Mouse (Mus musculus) MEL (cell line): ENCODE results near the gene Gm3448. TPM values are rescaled to one million over a fixed set of nuclear protein-coding genes. Genes with fewer than 3 reads are reported as not detected.
"Not testable (repeated sequence)": the region's sequence is repeated elsewhere in the genome, so short reads cannot be mapped to it uniquely, and the experiment has no call there.

Experiments
- DNase-seq: peaks from one replicate; pipeline ENCODE4 v3.0.0; 2011; ENCODE audit warnings: low read depth, low spot score
- H3K27ac ChIP-seq: 2 replicates; pipeline ENCODE4 v1.5.1; 2012; ENCODE audit warnings: low read depth, mild to moderate bottlenecking, control low read depth, low read length, moderate library complexity; ENCODE audit not compliant: control insufficient read depth
- H3K27me3 ChIP-seq, 2 experiments: fragments of 150-350 bp in 1 of 2; sonication (generic) in 1 of 2; 2 replicates each; pipeline ENCODE4 v1.6.1; 2012; ENCODE audit warnings: low read length in 2 of 2, mild to moderate bottlenecking in 2 of 2, improper control_type of control experiment in 1 of 2, moderate library complexity in 1 of 2; ENCODE audit not compliant: insufficient read depth in 2 of 2, control insufficient read depth in 1 of 2
- H3K36me3 ChIP-seq, 2 experiments: 2 replicates each; pipeline ENCODE4 v1.6.1; 2012 to 2014; ENCODE audit warnings: low read length in 2 of 2, improper control_type of control experiment in 1 of 2, inconsistent platforms in 1 of 2, mild to moderate bottlenecking in 1 of 2; ENCODE audit not compliant: insufficient read depth in 2 of 2, control insufficient read depth in 1 of 2
- H3K4me1 ChIP-seq, 2 experiments: fragments of 150-350 bp in 1 of 2; sonication (generic) in 1 of 2; 2 replicates each; pipeline ENCODE4 v1.6.1; 2012; ENCODE audit warnings: low read length in 2 of 2, improper control_type of control experiment in 1 of 2, mild to moderate bottlenecking in 1 of 2; ENCODE audit not compliant: insufficient read depth in 2 of 2, control insufficient read depth in 1 of 2
- H3K4me3 ChIP-seq, 2 experiments: fragments of 150-350 bp in 1 of 2; sonication (generic) in 1 of 2; 2 replicates each; pipeline ENCODE4 v1.5.1; 2012; ENCODE audit warnings: low read depth in 2 of 2, low read length in 2 of 2, mild to moderate bottlenecking in 2 of 2, moderate library complexity in 2 of 2, control low read depth in 1 of 2, improper control_type of control experiment in 1 of 2; ENCODE audit not compliant: control insufficient read depth in 1 of 2, insufficient read depth in 1 of 2
- H3K79me2 ChIP-seq: 2 replicates; pipeline ENCODE4 v1.6.1; 2012; ENCODE audit warnings: mild to moderate bottlenecking, low read length, moderate library complexity; ENCODE audit not compliant: control insufficient read depth, poor library complexity, insufficient read depth
- H3K9ac ChIP-seq: 2 replicates; pipeline ENCODE4 v1.6.1; 2012; ENCODE audit warnings: low read depth, mild to moderate bottlenecking, control low read depth, low read length, moderate library complexity; ENCODE audit not compliant: control insufficient read depth, poor library complexity, severe bottlenecking
- H3K9me3 ChIP-seq: fragments of 150-350 bp; sonication (generic); replicated peaks from 2 replicates; pipeline ENCODE4 v1.6.1; 2012; ENCODE audit warnings: mild to moderate bottlenecking, low read length, improper control_type of control experiment, moderate library complexity; ENCODE audit not compliant: insufficient read depth
- CHD1 ChIP-seq: IDR thresholded peaks from 2 replicates; pipeline ENCODE4 v1.6.1; 2012; ENCODE audit warnings: low read depth, mild to moderate bottlenecking, inconsistent platforms, low read length, improper control_type of control experiment
- ETS1 ChIP-seq: IDR thresholded peaks from 2 replicates; pipeline ENCODE4 v1.6.1; 2012; ENCODE audit warnings: low read depth, mild to moderate bottlenecking, inconsistent platforms, low read length, improper control_type of control experiment, moderate library complexity
- GATA1 ChIP-seq: IDR thresholded peaks from 2 replicates; pipeline ENCODE4 v1.6.1; 2011; ENCODE audit warnings: low read depth, low read length, improper control_type of control experiment
- HCFC1 ChIP-seq: IDR thresholded peaks from 2 replicates; pipeline ENCODE4 v1.6.1; 2012; ENCODE audit warnings: low read depth, mild to moderate bottlenecking, inconsistent platforms, low read length, improper control_type of control experiment, moderate library complexity
- JUND ChIP-seq: IDR thresholded peaks from 2 replicates; pipeline ENCODE4 v1.6.1; 2011; ENCODE audit warnings: low read depth, mild to moderate bottlenecking, improper control_type of control experiment, low read length
- KAT2A ChIP-seq: conservative IDR thresholded peaks from 2 replicates; pipeline ENCODE4 v1.6.1; 2012; ENCODE audit warnings: low read depth, low read length, improper control_type of control experiment, inconsistent platforms
- MXI1 ChIP-seq: IDR thresholded peaks from 2 replicates; pipeline ENCODE4 v1.6.1; 2011; ENCODE audit warnings: mild to moderate bottlenecking, low read depth, low read length, improper control_type of control experiment
- NELFE ChIP-seq: IDR thresholded peaks from 2 replicates; pipeline ENCODE4 v1.6.1; 2011; ENCODE audit warnings: low read depth, low read length, improper control_type of control experiment
- NRF1 ChIP-seq: IDR thresholded peaks from 2 replicates; pipeline ENCODE4 v1.6.1; 2014; ENCODE audit warnings: low read depth, mild to moderate bottlenecking, inconsistent platforms, low read length, improper control_type of control experiment, moderate library complexity; ENCODE audit not compliant: poor library complexity, insufficient read depth, severe bottlenecking
- POLR2A ChIP-seq, 2 experiments: IDR thresholded peaks; 2 replicates each; pipeline ENCODE4 v1.6.1; 2011 to 2012; ENCODE audit warnings: low read length in 2 of 2, mild to moderate bottlenecking in 2 of 2, control low read depth in 1 of 2, improper control_type of control experiment in 1 of 2, low read depth in 1 of 2, moderate library complexity in 1 of 2; ENCODE audit not compliant: control insufficient read depth in 1 of 2, insufficient read depth in 1 of 2, poor library complexity in 1 of 2
- SIN3A ChIP-seq: IDR thresholded peaks from 2 replicates; pipeline ENCODE4 v1.6.1; 2012; ENCODE audit warnings: low read length, improper control_type of control experiment, inconsistent platforms
- polyA plus RNA-seq, 2 experiments: library from polyadenylated mRNA; stranded (reverse) in 1 of 2; unstranded in 1 of 2; fragments of >175 nt in 1 of 2; fragments of >200 nt in 1 of 2; gene quantifications; 2 replicates each; pipeline versions ENCODE4 v1.2.1 to v1.2.4; 2012; ENCODE audit warnings: low replicate concordance in 2 of 2, low read depth in 1 of 2; ENCODE audit not compliant: insufficient read length in 2 of 2, insufficient read depth in 1 of 2, missing spikeins in 1 of 2
- total RNA-seq: library from RNA; depleted of rRNA; stranded (reverse); fragments of 300-350 nt; gene quantifications from 2 replicates; pipeline ENCODE4 v1.2.3, GENCODE M21; 2012

Gene Gm3448
- total and polyA plus RNA-seq, 3 experiments, result 1.8 to 8.1 TPM; not detected in 1

DNA sequence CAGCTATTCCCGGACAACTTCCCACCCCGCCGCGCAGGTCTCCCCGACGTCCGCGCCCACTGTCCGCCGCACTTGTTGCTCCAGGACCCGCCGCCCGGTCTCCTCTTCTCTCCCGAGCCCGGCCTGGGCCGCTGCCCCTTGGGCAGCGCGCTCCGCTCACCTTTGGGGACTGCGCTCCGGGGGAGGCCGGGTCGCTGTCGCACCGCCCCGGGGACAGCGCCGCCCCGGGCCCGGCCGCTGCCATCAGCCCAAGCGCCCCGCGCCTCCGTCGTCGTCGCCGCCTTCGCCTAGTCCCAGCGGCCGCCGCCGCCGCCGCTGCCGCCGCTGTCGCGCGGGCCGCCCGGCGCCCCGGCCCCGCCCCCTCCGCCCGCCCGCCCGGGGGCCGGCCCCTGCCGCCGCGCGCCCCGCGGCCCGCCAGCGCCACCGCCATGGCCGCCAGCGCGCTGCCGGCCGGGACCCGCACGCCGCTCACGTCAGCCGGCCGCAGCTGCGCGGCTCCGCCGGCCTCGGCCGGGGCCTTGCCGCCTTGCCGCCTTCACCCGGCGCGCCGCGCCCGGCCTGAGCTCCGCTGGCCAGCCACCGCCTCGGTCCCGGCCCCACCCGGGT is 80.3 kb downstream of the Gm3448 start, which contains the start of gene Phf10:
Gene Phf10 (minus strand): TSS at position 323 of the 606 bp plus-strand sequence.
- H3K4me3 ChIP-seq, result peak within 1 kb of the TSS; percentile 71 to 99
- H3K27ac ChIP-seq, result peak within 1 kb of the TSS; percentile 67
- H3K4me1 ChIP-seq, result peaks cover 9 to 17% of the 10 kb centered on the region in 2 experiments
- H3K79me2 ChIP-seq, result peaks cover 36% of the 10 kb centered on the region
- TF ChIP-seq POLR2A (IDR thresholded peaks at IDR 0.05; ENCODE audit: control insufficient read depth in 1 of 2, insufficient read depth in 1 of 2, low read depth in 1 of 2, low read length in 2 of 2, poor library complexity in 1 of 2), result peak in 1 of 2 experiments; percentile 42; a peak in 1 of 4 replicates
- peak; percentile 20 for DNase-seq
- peaks cover 21 to 30% of the 10 kb centered on the region in 2 experiments for H3K36me3 ChIP-seq
- not testable (repeated sequence) for H3K27me3 ChIP-seq, H3K9me3 ChIP-seq
- H3K9ac ChIP-seq, result peak within 1 kb of the TSS; percentile 98

DNA sequence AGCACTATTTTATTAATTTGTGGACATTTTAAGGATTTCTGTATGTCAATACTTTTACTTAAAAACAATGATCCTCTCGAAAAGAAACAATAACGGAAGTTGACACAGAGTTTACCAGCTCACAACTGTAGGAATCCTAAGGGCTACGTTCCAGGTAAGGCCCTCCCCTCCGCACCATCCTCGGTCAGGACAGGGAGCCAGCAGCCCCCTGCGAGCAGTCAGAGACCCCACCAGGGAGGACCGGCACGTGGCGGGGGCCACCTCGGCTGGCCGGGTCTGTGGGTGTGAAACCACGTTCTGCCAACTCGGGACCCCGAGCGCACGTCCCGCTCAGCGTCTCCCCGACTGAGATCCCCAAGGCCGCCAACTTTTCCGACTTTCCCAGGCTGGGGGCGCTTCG is 80.8 kb downstream of the Gm3448 start:
- Histone ChIP-seq H3K9me3 (no peaks in the 10 kb centered on the region), H3K79me2 (peaks cover 36% of the 10 kb centered on the region), H3K27ac (peak overlapping the region; percentile 67), H3K4me3 (peak overlapping the region; percentile 71 to 99), H3K9ac (peak overlapping the region; percentile 98), H3K27me3 (no peaks in the 10 kb centered on the region), H3K4me1 (peaks cover 9 to 20% of the 10 kb centered on the region in 2 experiments), H3K36me3 (peaks cover 26 to 32% of the 10 kb centered on the region in 2 experiments)
- peak; percentile 68 for DNase-seq
- no peak for TF ChIP-seq GATA1
- TF ChIP-seq CHD1, result 0 out of 2 replicates have a peak, but pooled peaks have one; percentile 67
- TF ChIP-seq HCFC1, result 0 out of 2 replicates have a peak, but pooled peaks have one; percentile 7

DNA sequence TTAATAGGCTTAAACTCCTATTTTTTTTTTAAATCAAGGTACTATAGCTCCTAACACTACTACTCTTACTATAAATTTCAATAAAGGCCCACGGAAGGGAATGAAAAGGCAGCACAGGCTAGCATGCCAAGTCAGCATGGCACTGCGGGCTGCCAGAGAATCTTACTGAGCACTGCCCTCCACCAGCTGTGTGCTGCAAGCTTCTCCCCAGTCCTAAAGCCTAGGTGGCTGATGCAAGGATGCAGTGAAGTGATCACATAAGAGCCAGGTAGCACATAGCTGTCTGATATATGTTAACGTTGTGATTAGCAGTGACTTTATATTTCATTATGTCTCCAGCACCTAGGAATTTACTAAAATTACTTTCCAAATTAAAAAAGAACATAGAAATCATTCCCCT is 81.4 kb downstream of the Gm3448 start:
- peak; percentile 81 for DNase-seq
- H3K27ac ChIP-seq, result peak overlapping the region; percentile 36

More for the DNA sequence above, 81.4 kb downstream of the Gm3448 start:
- Histone ChIP-seq H3K27me3 (no peaks in the 10 kb centered on the region), H3K36me3 (peaks cover 30 to 34% of the 10 kb centered on the region in 2 experiments), H3K9ac (peak overlapping the region; percentile 98), H3K4me1 (peaks cover 9 to 20% of the 10 kb centered on the region in 2 experiments), H3K79me2 (peaks cover 36% of the 10 kb centered on the region), H3K9me3 (no peaks in the 10 kb centered on the region), H3K4me3 (peak overlapping the region; percentile 64 to 71)
- TF ChIP-seq NELFE, result peak; percentile 11; the same call in 1 of the 2 replicates
- peak; percentile 75 for TF ChIP-seq ETS1
- TF ChIP-seq NRF1, result no peak
- peak; percentile 64 for TF ChIP-seq MXI1
- 0 out of 2 replicates have a peak, but pooled peaks have one; percentile 43 for TF ChIP-seq KAT2A
- TF ChIP-seq JUND, result no peak
- TF ChIP-seq SIN3A, result peak; percentile 51; the same call in 1 of the 2 replicates
